Mouse (Mus musculus): ENCODE data around the gene Hoxa7.

DNA sequence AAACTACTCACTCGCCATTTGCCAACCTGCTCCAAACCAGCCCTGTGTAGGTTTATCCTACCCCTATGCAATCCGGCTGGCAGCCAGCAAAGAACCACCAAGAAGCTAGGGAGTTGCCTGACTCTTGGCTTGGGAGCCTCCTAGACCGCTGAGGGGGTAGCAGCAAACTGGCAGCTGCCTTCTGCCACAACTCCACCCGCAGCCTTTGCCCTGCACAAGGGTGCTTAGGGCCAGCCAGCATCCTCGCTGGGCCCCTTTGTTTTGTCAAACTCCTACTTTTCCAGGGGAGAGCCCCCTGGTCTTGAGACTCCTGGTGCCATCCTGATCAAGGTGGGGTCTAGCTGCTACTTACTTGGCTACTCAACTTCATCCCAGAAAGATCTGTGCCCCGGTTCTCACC lies 37.0 kb downstream of the Hoxa7 start:
- TF ChIP-seq EP300 (IDR thresholded peaks at IDR 0.05; ENCODE audit: insufficient read depth, low read depth, low read length) (no peak), CTCF (IDR thresholded peaks at IDR 0.05) (no peak), POLR2A (IDR thresholded peaks at IDR 0.05; ENCODE audit: insufficient read depth, low read depth, low read length) (no peak)
